Comparison of ENCODE assay signal across 25 mouse cellular contexts in genomic region chr2:149848778-149849177, GRCm38 (mm10). TPM values are rescaled to one million over a fixed set of nuclear protein-coding genes. Genes with fewer than 3 reads are reported as not detected.
"Had no signal": no experiment of that assay in that cellular context is flagged by ENCODE, and none has a peak within 500 bp of the region (broad histone marks: within the 10 kb centered on the region; RNA-seq: fewer than 3 reads in every experiment).

No protein-coding gene starts in this region.

- H3K9ac ChIP-seq: lung, embryonic 14.5 days; midbrain, embryonic 12.5 days; neural tube, embryonic 13.5 days; neural tube, embryonic 15.5 days had no signal

- H3K9me3 ChIP-seq: midbrain, embryonic 10.5 days; midbrain, embryonic 12.5 days; neural tube, embryonic 13.5 days; neural tube, embryonic 15.5 days had no signal

- H3K27ac ChIP-seq: midbrain, embryonic 10.5 days; midbrain, embryonic 12.5 days; neural tube, embryonic 13.5 days; neural tube, embryonic 15.5 days had no signal

- H3K4me1 ChIP-seq: midbrain, embryonic 10.5 days; midbrain, embryonic 12.5 days; neural tube, embryonic 13.5 days; neural tube, embryonic 15.5 days had no signal

- H3K4me3 ChIP-seq: midbrain, embryonic 10.5 days; midbrain, embryonic 12.5 days; myocyte; neural tube, embryonic 13.5 days; neural tube, embryonic 15.5 days had no signal

- H3K27me3 ChIP-seq: midbrain, embryonic 12.5 days; neural tube, embryonic 13.5 days; neural tube, embryonic 15.5 days had no signal

- DNase-seq: lung, adult 18-20 months; lung, embryonic 14.5 days; lung, postnatal 10 days; lung, postnatal 4 days; midbrain, embryonic 14.5 days; retina, postnatal 1 day; right cerebral cortex, adult 18-20 months; right cerebral cortex, postnatal 25 days; right cerebral cortex, postnatal 4 days; spleen, adult 18-20 months; thymus, adult 18-20 months; thymus, postnatal 14 days; thymus, postnatal 36 days had no signal

- H3K36me3 ChIP-seq: midbrain, embryonic 10.5 days; midbrain, embryonic 12.5 days; neural tube, embryonic 13.5 days; neural tube, embryonic 15.5 days had no signal

- H3K4me2 ChIP-seq: lung, embryonic 14.5 days; midbrain, embryonic 12.5 days; neural tube, embryonic 13.5 days; neural tube, embryonic 15.5 days had no signal

RNA-seq across cellular contexts. Expression of gene C530025M09Rik, which starts 17.8 kb away (rescaled TPM):
- total RNA-seq: megakaryocyte, adult 5-6 weeks; megakaryocyte-erythroid progenitor cell, adult 5-6 weeks had no signal
- polyA plus RNA-seq: liver, embryonic 16.5 days; lung, embryonic 14.5 days; myocyte; small intestine, adult 2 months; stomach, embryonic 14.5 days; stomach, embryonic 16.5 days; thymus, postnatal 0 days had no signal

RNA-seq across cellular contexts. Expression of gene Syndig1, which starts 19.8 kb away (rescaled TPM):
- total RNA-seq: megakaryocyte, adult 5-6 weeks; megakaryocyte-erythroid progenitor cell, adult 5-6 weeks had no signal
- polyA plus RNA-seq: myocyte had no signal
